Mouse (Mus musculus) layer of hippocampus, postnatal 36 days (tissue): ENCODE data around the gene Zfp740. TPM values are rescaled to one million over a fixed set of nuclear protein-coding genes. Genes with fewer than 3 reads are reported as not detected.
A peak's percentile ranks its signal among the peaks of the same experiment; 100 is the strongest.

Experiments used
- DNase-seq, 2 experiments: peaks; one replicate each; pipeline ENCODE4 v3.0.0; 2022
- total RNA-seq, 2 experiments: library from RNA; stranded (reverse); gene quantifications; 2 replicates each; pipeline ENCODE4 v1.2.3; 2021

Zfp740 gene
- total RNA-seq, 2 experiments from 2014 or later = 68.8 to 69.4 TPM

DNA sequence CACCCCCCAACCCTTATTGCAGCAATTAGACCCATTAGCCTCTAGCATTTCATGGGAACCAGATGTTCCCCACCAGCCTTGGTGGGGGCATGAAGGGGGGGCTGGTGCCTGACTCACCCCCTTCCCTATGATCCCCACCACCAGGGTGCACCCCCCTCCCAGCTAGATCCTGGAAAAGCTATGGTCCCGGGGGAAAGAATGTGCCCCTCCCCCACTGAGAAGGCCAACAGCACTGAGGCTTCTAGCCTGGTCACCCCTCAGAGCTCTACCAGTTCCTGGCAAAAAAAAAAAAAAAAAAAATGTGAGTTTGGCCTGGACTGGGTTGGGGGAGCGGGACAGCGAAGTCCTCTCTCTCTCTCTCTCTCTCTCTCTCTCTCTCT lies 45.8 kb downstream of the Zfp740 start:
- no peak for DNase-seq

DNA sequence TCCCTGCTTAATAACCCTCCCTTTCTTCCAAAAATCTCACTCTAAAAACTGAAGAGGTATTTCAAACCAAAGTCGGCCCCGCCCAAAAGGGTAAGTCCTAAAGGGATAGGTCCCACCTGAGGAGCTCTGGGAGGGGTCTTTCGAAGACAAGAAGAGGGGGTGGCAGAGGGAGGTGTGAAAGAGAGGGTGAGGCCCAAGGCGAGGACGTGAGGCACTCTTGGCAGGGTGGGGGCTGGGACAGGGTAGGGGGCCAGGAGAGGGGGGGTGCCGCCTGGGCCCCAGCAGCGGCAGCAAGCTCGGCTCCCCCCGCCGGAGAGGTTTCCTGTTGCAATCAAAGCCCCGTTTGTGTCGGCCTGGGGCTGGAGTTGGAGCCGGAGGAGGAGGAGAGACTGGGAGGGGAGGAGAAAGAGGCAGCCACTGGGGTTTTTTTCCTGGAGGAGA lies 46.2 kb downstream of the Zfp740 start:
- no peak for DNase-seq

DNA sequence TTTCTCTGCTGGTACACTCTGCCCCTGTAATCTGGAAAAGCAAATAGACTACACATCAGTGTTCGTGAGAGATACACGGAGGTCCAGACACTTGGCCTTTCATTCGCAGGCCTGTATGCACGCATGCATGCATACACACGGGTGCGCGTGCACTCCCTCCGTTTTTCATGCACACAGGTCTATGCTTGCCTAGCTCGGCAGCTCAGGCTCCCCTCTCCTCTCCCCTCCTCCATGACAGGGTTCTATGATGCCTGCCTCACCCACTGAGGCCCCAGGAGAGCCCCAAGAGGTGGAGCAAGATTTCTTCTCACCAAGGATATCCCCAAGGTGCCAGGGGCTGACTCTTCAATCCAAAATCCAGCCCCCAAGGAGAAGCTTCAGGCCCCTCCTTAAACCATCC lies 46.9 kb downstream of the Zfp740 start:
- no peak for DNase-seq

DNA sequence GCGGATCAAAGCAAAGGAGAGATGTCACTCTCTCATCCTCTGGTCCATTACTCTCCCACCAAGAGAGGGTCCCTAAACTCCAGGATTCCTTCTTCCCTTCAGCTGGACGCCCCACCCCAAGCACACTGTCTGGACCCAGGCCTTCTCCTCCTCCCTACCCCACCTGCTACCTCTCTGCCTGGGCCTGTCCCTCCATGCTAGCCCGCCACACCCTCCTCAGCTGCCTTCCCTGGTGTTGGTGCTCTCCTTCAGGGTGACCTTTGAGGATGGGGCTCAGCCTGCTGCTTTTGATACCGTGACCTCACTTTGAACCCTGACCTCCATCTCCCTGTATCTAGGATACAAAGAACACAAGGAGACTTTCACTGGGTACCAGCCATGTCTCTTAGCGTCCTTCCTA lies 47.5 kb downstream of the Zfp740 start:
- DNase-seq = no peak

DNA sequence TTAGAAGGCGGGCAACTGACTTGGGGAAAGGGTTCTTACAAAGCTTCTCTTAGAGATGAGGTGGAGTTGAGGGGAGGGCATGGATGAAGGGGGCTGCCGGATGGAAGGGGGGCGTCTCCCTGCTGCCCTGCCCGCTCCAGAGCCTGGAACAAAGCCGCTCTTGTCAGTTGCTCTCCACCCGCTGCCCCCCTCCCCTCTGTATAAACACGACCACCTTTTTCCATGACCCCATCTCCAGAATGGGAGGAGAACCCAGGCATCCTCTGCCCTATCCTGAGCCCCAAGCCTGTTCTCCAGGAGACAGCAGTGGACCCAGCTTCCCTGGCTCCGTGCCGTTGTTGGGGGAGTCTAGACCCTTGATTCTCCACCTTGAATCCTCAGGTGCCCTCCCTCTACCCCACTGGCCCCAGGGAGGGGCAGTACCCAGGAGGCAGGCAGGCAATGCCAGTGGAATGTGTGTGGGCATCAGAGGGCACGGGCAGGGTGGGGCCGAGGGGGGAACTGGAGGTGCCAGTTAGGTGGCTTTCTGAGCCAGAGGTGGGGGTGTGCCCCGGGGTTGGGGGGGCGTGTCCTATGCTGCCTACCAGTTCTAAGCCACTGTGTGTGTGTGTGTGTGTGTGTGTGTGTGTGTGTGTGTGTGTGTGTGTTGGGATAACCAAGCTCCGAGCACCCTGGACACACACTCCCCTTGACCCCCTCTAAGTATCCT lies 52.7 kb downstream of the Zfp740 start:
- DNase-seq = no peak

DNA sequence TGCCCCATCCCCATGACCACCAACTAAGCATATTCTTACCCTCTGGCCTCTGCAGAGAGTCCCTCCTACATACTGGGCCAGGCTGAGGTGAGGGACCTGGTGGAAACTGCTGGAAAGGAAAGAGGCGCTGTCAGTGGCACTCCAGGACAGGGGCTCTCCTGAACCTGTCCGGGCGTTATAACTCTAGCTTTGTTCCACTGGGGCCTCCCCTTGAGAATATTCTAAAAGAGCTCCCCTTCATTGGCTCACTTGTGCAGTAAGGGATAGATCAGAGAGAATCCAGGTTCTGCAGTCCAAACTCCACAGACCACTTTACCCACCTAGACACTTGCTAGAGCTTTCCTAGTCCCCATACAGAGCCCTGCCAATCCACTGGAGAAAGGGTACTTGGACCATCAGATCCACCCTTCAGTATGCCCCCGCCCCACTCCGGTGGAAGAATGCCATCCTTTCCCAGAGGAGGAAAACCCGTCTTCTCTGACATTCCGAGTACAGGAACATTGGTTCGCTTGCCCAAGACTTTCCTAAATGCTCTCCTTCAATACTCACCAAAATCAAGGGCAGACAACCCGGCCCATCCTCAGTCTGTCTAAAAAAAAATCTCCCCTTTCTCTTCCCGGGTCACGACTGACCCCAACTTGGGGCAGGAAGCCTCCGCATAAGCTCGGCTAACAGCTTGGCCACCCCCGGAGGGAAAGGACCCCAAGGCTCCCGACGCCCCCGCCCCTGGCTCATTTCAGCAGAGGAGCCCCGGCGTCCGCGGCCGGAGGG lies 53.6 kb downstream of the Zfp740 start:
- DNase-seq = no peak

DNA sequence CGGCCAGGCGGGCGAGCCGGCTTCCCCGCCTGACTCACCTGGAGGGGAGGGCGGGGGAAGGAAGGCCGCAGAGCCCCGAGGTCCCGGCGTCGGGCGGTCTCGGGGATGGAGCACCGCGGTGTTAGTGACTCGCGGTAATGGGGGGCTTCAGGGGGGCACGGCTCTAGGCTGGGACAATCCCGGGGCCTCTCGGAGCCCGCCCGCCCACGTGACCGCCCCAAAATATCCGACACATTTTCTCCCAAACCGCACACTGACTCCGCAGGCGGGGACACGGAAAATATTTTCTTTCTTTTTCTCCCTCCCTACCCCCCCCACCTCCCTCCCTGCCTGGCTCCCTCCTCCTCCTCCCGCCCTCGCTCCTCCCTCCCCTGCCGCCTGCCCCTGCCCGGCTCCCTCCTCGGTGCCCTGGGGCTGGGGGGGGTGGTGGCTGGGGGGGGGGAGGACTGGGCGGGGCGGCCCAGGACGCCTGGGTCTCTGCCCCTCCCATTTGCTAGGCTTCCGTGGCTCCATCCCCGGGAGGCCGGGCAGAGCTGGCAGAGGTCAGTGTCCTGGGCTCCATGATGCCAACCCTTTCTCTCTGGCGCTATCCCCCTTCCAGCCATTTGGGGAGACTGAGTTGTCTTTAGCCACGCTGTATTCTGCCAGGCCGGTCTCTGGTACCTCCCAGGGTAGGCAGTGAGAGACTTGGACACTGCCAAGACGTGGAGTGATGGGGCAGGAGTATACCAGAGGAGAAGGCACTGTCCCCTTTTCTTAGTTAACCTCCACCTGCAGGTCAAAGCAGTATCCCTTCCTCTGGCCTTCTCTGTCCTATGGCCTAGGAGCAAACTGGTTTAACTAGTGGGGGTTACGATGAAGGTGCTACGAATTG lies 54.4 kb downstream of the Zfp740 start, which contains the start of gene Rarg:
Gene Rarg, minus strand, starts transcription at position 316 of the 874 bp plus-strand sequence.
- DNase-seq = peak in 1 of 2 experiments; percentile 37

DNA sequence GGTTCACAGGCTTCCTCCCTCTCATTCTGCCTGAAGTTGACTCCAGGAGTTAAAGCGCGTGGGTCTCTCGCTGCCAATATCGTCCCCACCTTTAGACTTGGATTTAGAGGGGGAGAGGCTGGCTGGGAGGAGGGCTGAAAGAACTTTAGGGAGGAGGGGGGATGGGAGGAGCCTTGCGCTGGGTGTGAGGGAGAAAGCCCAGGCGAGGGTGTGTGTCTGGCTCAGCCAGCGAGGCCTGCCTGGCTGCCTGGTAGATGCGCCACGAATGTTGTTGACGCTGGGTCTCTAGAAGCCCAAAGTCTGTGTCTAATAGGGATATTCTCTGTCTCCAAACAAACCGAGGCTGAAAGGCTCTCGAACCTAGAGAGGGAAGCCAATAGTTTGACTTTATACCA lies 55.0 kb downstream of the Zfp740 start:
- DNase-seq = no peak

DNA sequence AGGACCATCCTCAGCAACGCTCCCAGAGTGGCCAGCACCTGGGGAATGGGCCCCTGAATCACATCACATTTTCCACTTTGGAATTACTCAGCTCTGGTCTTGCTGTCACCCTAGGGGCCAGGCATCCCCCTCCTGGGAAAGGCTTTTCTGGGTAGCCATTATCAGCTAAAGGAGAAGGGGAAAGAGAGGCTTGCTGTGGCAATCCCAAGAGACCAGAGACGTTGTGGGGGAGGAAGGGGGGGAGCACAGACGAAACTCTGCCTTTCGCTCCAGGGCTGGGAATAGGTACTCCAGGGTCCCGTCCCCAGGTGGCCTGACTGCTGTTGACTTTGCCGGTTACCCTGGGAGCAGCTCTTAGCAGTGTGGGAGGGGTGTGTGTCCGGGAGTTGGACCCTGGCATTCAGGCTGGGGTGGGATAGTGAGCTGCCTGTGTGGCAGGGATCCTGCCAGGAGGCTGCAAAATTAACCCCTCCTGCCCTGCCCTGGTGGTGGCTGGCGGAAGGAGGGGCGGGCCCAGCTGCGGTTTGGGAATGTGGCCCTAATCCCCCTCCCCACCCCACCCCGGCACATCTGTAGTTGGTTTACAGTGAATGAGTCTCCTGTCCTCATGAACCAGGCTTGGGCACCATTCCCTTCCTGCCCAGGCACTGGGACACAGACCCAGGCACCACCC lies 55.7 kb downstream of the Zfp740 start:
- DNase-seq = no peak

DNA sequence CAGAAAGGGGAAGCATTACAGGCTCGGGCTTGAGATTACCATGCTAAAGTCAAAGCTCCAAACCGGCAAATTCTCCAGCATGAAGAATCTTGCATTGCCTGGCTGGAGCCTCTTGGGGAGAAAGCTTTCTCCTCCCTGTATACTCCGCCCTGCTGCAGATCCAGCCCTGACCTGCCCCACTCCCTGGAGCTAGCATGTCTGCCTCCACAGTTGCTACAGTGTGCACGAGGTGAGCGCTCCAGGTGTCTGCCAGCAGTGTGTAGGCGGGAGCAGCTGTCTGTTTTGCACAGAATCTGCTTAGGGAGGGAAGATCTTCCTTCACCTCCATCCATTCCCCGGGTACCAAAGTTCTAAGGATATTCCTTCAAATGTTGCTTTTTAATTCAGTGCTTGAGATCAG lies 59.5 kb downstream of the Zfp740 start:
- no peak for DNase-seq

DNA sequence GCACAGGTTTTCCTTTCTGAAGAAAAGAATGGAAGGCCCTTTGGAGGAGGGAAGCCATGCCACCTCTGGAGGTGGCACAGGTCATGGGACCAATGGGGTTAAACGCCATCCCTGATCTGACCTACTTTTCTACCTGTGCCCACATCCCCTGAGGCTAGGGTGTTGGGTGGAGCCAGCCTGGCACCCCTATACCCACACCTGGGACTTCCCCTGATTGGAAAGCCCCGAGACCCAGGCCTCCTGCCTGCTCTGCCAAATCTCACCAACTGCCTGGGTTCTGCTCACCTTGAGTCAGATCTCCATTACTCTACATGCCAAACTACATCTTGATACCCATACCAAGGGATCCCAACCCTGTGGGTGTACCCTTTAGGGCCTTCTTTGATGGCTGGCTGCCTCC lies 60.0 kb downstream of the Zfp740 start:
- no peak for DNase-seq

Other genes starting within 250 kb of the Zfp740 start
- gene Krt78, start 249.0 kb upstream of the Zfp740 start, total RNA-seq = not detected
- under 1 TPM in 1 of 2 experiments, not detected in 1; 0.18 TPM for gene Krt8, start 198.8 kb upstream of the Zfp740 start, total RNA-seq
- gene Krt18, start 175.1 kb upstream of the Zfp740 start, total RNA-seq = under 1 TPM in 1 of 2 experiments, not detected in 1; 0.71 TPM
- gene Eif4b, start 129.5 kb upstream of the Zfp740 start, total RNA-seq = 100 to 1,000 TPM; 179 to 182 TPM
- gene Tns2, start 102.8 kb upstream of the Zfp740 start, total RNA-seq = 10 to 100 TPM; 10.7 to 22.0 TPM
- 100 to 1,000 TPM; 141 to 151 TPM for gene Spryd3, start 67.0 kb upstream of the Zfp740 start, total RNA-seq
- 1 to 10 TPM; 8.2 to 8.9 TPM for gene Igfbp6, start 58.9 kb upstream of the Zfp740 start, total RNA-seq
- gene Soat2, start 52.7 kb upstream of the Zfp740 start, total RNA-seq = under 1 TPM in 1 of 2 experiments, not detected in 1; 0.23 TPM
- gene Csad, start 1.5 kb downstream of the Zfp740 start, total RNA-seq = 10 to 100 TPM; 37.1 to 39.5 TPM
- gene Itgb7, start 28.7 kb downstream of the Zfp740 start, total RNA-seq = 1 to 10 TPM; 1.8 to 2.2 TPM
- 1 to 10 TPM; 8.3 to 10.0 TPM for gene Rarg, start 54.3 kb downstream of the Zfp740 start, total RNA-seq
- not detected for gene Gm9918, start 67.3 kb downstream of the Zfp740 start, total RNA-seq
- gene Mfsd5, start 76.2 kb downstream of the Zfp740 start, total RNA-seq = 10 to 100 TPM; 33.9 to 37.3 TPM
- gene Espl1, start 93.0 kb downstream of the Zfp740 start, total RNA-seq = 1 to 10 TPM; 1.4 to 1.8 TPM
- gene Pfdn5, start 122.9 kb downstream of the Zfp740 start, total RNA-seq = 100 to 1,000 TPM; 400 to 436 TPM
- 10 to 100 TPM; 65.9 to 69.8 TPM for gene Myg1, start 128.5 kb downstream of the Zfp740 start, total RNA-seq
- gene Aaas, start 147.5 kb downstream of the Zfp740 start, total RNA-seq = 10 to 100 TPM; 21.4 to 24.2 TPM
- gene Sp7, start 163.9 kb downstream of the Zfp740 start, total RNA-seq = under 1 TPM; 0.38 to 0.57 TPM
- gene Sp1, start 202.9 kb downstream of the Zfp740 start, total RNA-seq = 10 to 100 TPM; 22.4 to 23.1 TPM
- under 1 TPM; 0.42 to 0.51 TPM for gene Amhr2, start 242.1 kb downstream of the Zfp740 start, total RNA-seq